Mouse (Mus musculus): ENCODE measurements around the gene Sptssa.

Sptssa gene

GRCm38 (mm10) chr12:54654741-54655140 is 1.6 kb downstream of the Sptssa start:
- DNase-seq: no peak

GRCm38 (mm10) chr12:54654141-54654540 is 2.2 kb downstream of the Sptssa start:
- DNase-seq: peak; percentile 37

GRCm38 (mm10) chr12:54652346-54652745 is 4.0 kb downstream of the Sptssa start:
- peak; percentile 36 for DNase-seq

- DNase-seq: peak; percentile 38
Observed at GRCm38 (mm10) chr12:54651820-54652219, 4.6 kb downstream of the Sptssa start.

GRCm38 (mm10) chr12:54651158-54651557 is 5.2 kb downstream of the Sptssa start:
- DNase-seq: no peak

GRCm38 (mm10) chr12:54644947-54645346 is 11.4 kb downstream of the Sptssa start:
- no peak for DNase-seq

- DNase-seq: no peak
Observed at GRCm38 (mm10) chr12:54643320-54643892, 13.0 kb downstream of the Sptssa start.

- DNase-seq: no peak
Observed at GRCm38 (mm10) chr12:54641374-54641773, 15.0 kb downstream of the Sptssa start.

GRCm38 (mm10) chr12:54640259-54640658 is 16.1 kb downstream of the Sptssa start:
- no peak for DNase-seq

GRCm38 (mm10) chr12:54637033-54637432 is 19.3 kb downstream of the Sptssa start:
- DNase-seq: no peak

- no peak for DNase-seq
Observed at GRCm38 (mm10) chr12:54632141-54632540, 24.2 kb downstream of the Sptssa start.

GRCm38 (mm10) chr12:54621942-54622341 is 34.4 kb downstream of the Sptssa start:
- no peak for DNase-seq

GRCm38 (mm10) chr12:54620042-54620705 is 36.2 kb downstream of the Sptssa start:
- DNase-seq: no peak

GRCm38 (mm10) chr12:54608988-54609387 is 47.4 kb downstream of the Sptssa start:
- no peak for DNase-seq

GRCm38 (mm10) chr12:54605203-54605602 is 51.2 kb downstream of the Sptssa start:
- no peak for DNase-seq

GRCm38 (mm10) chr12:54603542-54604167 is 52.7 kb downstream of the Sptssa start:
- no peak for DNase-seq

GRCm38 (mm10) chr12:54600482-54600881 is 55.9 kb downstream of the Sptssa start:
- no peak for DNase-seq

GRCm38 (mm10) chr12:54598358-54598757 is 58.0 kb downstream of the Sptssa start:
- DNase-seq: no peak

GRCm38 (mm10) chr12:54596715-54597114 is 59.7 kb downstream of the Sptssa start:
- DNase-seq: no peak

Measured in kidney, postnatal 14 days (tissue).